Mouse (Mus musculus) CH12.LX (cell line): ENCODE results near the gene Prkag3.

Source experiments
- EP300 ChIP-seq: IDR thresholded peaks from 2 replicates; pipeline ENCODE4 v1.6.1; 2011; ENCODE audit warnings: low read length, improper control_type of control experiment
- ETS1 ChIP-seq: conservative IDR thresholded peaks from 2 replicates; pipeline ENCODE4 v1.6.1; 2012; ENCODE audit warnings: low read depth, mild to moderate bottlenecking, inconsistent platforms, low read length, improper control_type of control experiment, moderate library complexity

- TF ChIP-seq EP300 (no peak), ETS1 (no peak)
Observed at GRCm38 (mm10) chr1:74784041-74784759, 35.2 kb upstream of the Prkag3 start.
